Mouse (Mus musculus): ENCODE results near the gene Spin1.

DNA sequence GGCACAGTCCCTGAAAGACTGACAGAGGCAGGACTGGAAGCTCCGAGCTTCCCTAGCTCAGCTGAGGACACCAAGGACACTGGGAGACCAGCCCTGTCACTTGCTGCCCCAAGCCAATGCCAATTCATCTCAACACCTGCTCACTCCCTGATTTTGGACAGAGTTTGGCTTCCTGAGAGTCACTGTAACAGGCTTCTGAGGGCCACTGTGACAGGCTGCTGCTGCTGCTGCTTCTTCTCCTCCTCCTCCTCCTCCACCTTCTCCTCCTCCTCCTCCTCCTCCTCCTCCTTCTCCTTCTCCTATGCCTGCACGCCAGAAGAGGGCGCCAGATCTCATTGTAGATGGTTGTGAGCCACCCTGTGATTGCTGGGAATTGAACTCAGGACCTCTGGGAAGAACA, 89.7 kb downstream of the Spin1 start:
- no peak for TF ChIP-seq UBTF (IDR thresholded peaks at IDR 0.05; ENCODE audit: borderline replicate concordance, insufficient read depth, low read depth, low read length)
- TF ChIP-seq MAZ (IDR thresholded peaks at IDR 0.05; ENCODE audit: low read depth, low read length) = no peak
- TF ChIP-seq GATA1 (IDR thresholded peaks at IDR 0.05; ENCODE audit: low read depth, low read length) = no peak
- TF ChIP-seq EP300 (IDR thresholded peaks at IDR 0.05; ENCODE audit: low read depth in 1 of 2, low read length in 2 of 2) = no peak
- TF ChIP-seq CTCF (IDR thresholded peaks at IDR 0.05 in 2 of 3, conservative IDR thresholded peaks at IDR 0.05 in 1 of 3; ENCODE audit: control insufficient read depth in 1 of 3, insufficient read depth in 1 of 3, low read depth in 2 of 3, low read length in 3 of 3, poor library complexity in 1 of 3, severe bottlenecking in 1 of 3) = no peak
- TF ChIP-seq JUND (IDR thresholded peaks at IDR 0.05; ENCODE audit: low read depth, low read length) = no peak
- TF ChIP-seq ELF1 (IDR thresholded peaks at IDR 0.05; ENCODE audit: low read depth, low read length) = no peak
- no peak for TF ChIP-seq MAFK (IDR thresholded peaks at IDR 0.05; ENCODE audit: borderline replicate concordance, low read depth, low read length)
- TF ChIP-seq E2F4 (IDR thresholded peaks at IDR 0.05; ENCODE audit: borderline replicate concordance, low read depth, low read length) = no peak
- TF ChIP-seq MEF2A (IDR thresholded peaks at IDR 0.05; ENCODE audit: extremely low read depth, insufficient replicate concordance, low read depth, low read length, poor library complexity, severe bottlenecking) = no peak
- TF ChIP-seq POLR2A (IDR thresholded peaks at IDR 0.05; ENCODE audit: control insufficient read depth in 1 of 2, insufficient read depth in 1 of 2, low read depth in 1 of 2, low read length in 2 of 2, poor library complexity in 1 of 2) = no peak
- no peak for TF ChIP-seq KAT2A (conservative IDR thresholded peaks at IDR 0.05; ENCODE audit: low read depth, low read length)
- TF ChIP-seq HCFC1 (IDR thresholded peaks at IDR 0.05; ENCODE audit: low read depth, low read length) = no peak

Data from MEL (cell line).